Mouse (Mus musculus): ENCODE measurements at regions not wholly inside any gene's neighbourhood (a gene's known extent, or its start where the extent isn't known, plus 50 kb on each side); places are given as distances from the start of the nearest gene placed in this dataset.

- TF ChIP-seq CTCF (IDR thresholded peaks at IDR 0.05; ENCODE audit: control insufficient read depth, insufficient read depth, low read length), result no peak
- no peak for TF ChIP-seq POLR2A (IDR thresholded peaks at IDR 0.05; ENCODE audit: borderline replicate concordance, control insufficient read depth, low read depth, low read length)
Measured at GRCm38 (mm10) chr17:45306506-45306905, 127.0 kb downstream of the Cdc5l start.

Data from bone marrow, adult 2 months (tissue).